Mouse (Mus musculus): ENCODE data around the gene Tshz2. TPM values are rescaled to one million over a fixed set of nuclear protein-coding genes. Genes with fewer than 3 reads are reported as not detected.
A peak's percentile ranks its signal among the peaks of the same experiment; 100 is the strongest.

The Tshz2 gene
- polyA plus RNA-seq, 1 experiment from 2014 or later: 36.3 TPM

GRCm38 (mm10) chr2:169859078-169859855 lies 226.5 kb downstream of the Tshz2 start:
- 48% methylated on average over 4 of the region's 4 CpGs for WGBS
- Histone ChIP-seq H3K4me1 (replicated peaks) (peaks cover 13% of the 10 kb centered on the region; the same call in 1 of the 2 replicates), H3K9ac (no peak overlapping the region), H3K27me3 (no peaks in the 10 kb centered on the region), H3K36me3 (no peaks in the 10 kb centered on the region), H3K9me3 (no peaks in the 10 kb centered on the region), H3K27ac (replicated peaks) (no peak overlapping the region), H3K4me3 (no peak overlapping the region), H3K4me2 (no peak overlapping the region)
- no peak for ATAC-seq (ENCODE audit: low FRiP score, low read depth)

GRCm38 (mm10) chr2:169860895-169861294 lies 228.1 kb downstream of the Tshz2 start:
- WGBS: 39% methylated on average over 5 of the region's 5 CpGs
- ATAC-seq (ENCODE audit: low FRiP score, low read depth): no peak
- Histone ChIP-seq H3K4me3 (no peak overlapping the region), H3K36me3 (no peaks in the 10 kb centered on the region), H3K9me3 (no peaks in the 10 kb centered on the region), H3K4me2 (no peak overlapping the region), H3K4me1 (replicated peaks) (peaks cover 13% of the 10 kb centered on the region; the same call in 1 of the 2 replicates), H3K9ac (no peak overlapping the region), H3K27me3 (no peaks in the 10 kb centered on the region), H3K27ac (replicated peaks) (no peak overlapping the region)

- Histone ChIP-seq H3K4me3 (no peak overlapping the region), H3K9ac (no peak overlapping the region), H3K4me1 (replicated peaks) (peaks cover 13% of the 10 kb centered on the region; the same call in 1 of the 2 replicates), H3K36me3 (no peaks in the 10 kb centered on the region), H3K9me3 (no peaks in the 10 kb centered on the region), H3K4me2 (no peak overlapping the region), H3K27me3 (no peaks in the 10 kb centered on the region), H3K27ac (replicated peaks) (no peak overlapping the region)
- ATAC-seq (ENCODE audit: low FRiP score, low read depth): no peak
- WGBS: 55% methylated on average over 6 of the region's 6 CpGs
Measured at GRCm38 (mm10) chr2:169862701-169863100, 229.9 kb downstream of the Tshz2 start.

- WGBS: 89% methylated on average over 7 of the region's 7 CpGs
Measured at GRCm38 (mm10) chr2:169869468-169869867, 236.7 kb downstream of the Tshz2 start.

GRCm38 (mm10) chr2:169870503-169870902 lies 237.7 kb downstream of the Tshz2 start:
- 29% methylated on average over 5 of the region's 5 CpGs for WGBS
- no peak overlapping the region for H3K4me3 ChIP-seq
- no peaks in the 10 kb centered on the region for H3K36me3 ChIP-seq
- no peak overlapping the region for H3K4me2 ChIP-seq
- ATAC-seq (ENCODE audit: low FRiP score, low read depth): no peak
- no peak overlapping the region for H3K27ac ChIP-seq (replicated peaks)
- no peaks in the 10 kb centered on the region for H3K9me3 ChIP-seq
- no peak overlapping the region for H3K9ac ChIP-seq
- peaks cover 16% of the 10 kb centered on the region for H3K4me1 ChIP-seq (replicated peaks)
- no peaks in the 10 kb centered on the region for H3K27me3 ChIP-seq

More at GRCm38 (mm10) chr2:169869468-169869867, 236.7 kb downstream of the Tshz2 start:
- Histone ChIP-seq H3K27me3 (no peaks in the 10 kb centered on the region), H3K36me3 (no peaks in the 10 kb centered on the region), H3K4me1 (replicated peaks) (peaks cover 14% of the 10 kb centered on the region), H3K4me3 (no peak overlapping the region), H3K27ac (replicated peaks) (no peak overlapping the region), H3K9ac (no peak overlapping the region), H3K4me2 (no peak overlapping the region), H3K9me3 (no peaks in the 10 kb centered on the region)
- ATAC-seq (ENCODE audit: low FRiP score, low read depth): no peak

GRCm38 (mm10) chr2:169871436-169872060 lies 238.7 kb downstream of the Tshz2 start:
- H3K27me3 ChIP-seq: no peaks in the 10 kb centered on the region

GRCm38 (mm10) chr2:169873442-169873841 lies 240.6 kb downstream of the Tshz2 start:
- no peak overlapping the region for H3K9ac ChIP-seq

More at GRCm38 (mm10) chr2:169871436-169872060, 238.7 kb downstream of the Tshz2 start:
- H3K36me3 ChIP-seq: no peaks in the 10 kb centered on the region
- no peak overlapping the region for H3K4me3 ChIP-seq
- no peak overlapping the region for H3K9ac ChIP-seq
- no peak overlapping the region for H3K27ac ChIP-seq (replicated peaks)
- no peak for ATAC-seq (ENCODE audit: low FRiP score, low read depth)
- 89% methylated on average over 8 of the region's 8 CpGs for WGBS
- no peak overlapping the region for H3K4me2 ChIP-seq
- peaks cover 16% of the 10 kb centered on the region for H3K4me1 ChIP-seq (replicated peaks)
- H3K9me3 ChIP-seq: no peaks in the 10 kb centered on the region

GRCm38 (mm10) chr2:169887921-169888320 lies 255.1 kb downstream of the Tshz2 start:
- H3K4me3 ChIP-seq: no peak overlapping the region
- H3K36me3 ChIP-seq: no peaks in the 10 kb centered on the region
- peaks cover 11% of the 10 kb centered on the region for H3K4me1 ChIP-seq (replicated peaks)
- no peak overlapping the region for H3K4me2 ChIP-seq
- no peak overlapping the region for H3K9ac ChIP-seq
- no peaks in the 10 kb centered on the region for H3K27me3 ChIP-seq
- H3K9me3 ChIP-seq: no peaks in the 10 kb centered on the region
- H3K27ac ChIP-seq (replicated peaks): no peak overlapping the region
- no peak for ATAC-seq (ENCODE audit: low FRiP score, low read depth)
- 72% methylated on average over 9 of the region's 9 CpGs for WGBS

More at GRCm38 (mm10) chr2:169873442-169873841, 240.6 kb downstream of the Tshz2 start:
- no peaks in the 10 kb centered on the region for H3K27me3 ChIP-seq
- H3K4me1 ChIP-seq (replicated peaks): peaks cover 16% of the 10 kb centered on the region
- H3K4me2 ChIP-seq: peak overlapping the region; percentile 20; the same call in 1 of the 2 replicates
- no peak for ATAC-seq (ENCODE audit: low FRiP score, low read depth)
- no peak overlapping the region for H3K27ac ChIP-seq (replicated peaks)
- no peaks in the 10 kb centered on the region for H3K36me3 ChIP-seq
- no peaks in the 10 kb centered on the region for H3K9me3 ChIP-seq
- no peak overlapping the region for H3K4me3 ChIP-seq
- 61% methylated on average over 16 of the region's 16 CpGs for WGBS

- peaks cover 11% of the 10 kb centered on the region for H3K4me1 ChIP-seq (replicated peaks)
- H3K4me2 ChIP-seq: peak overlapping the region; percentile 22
- no peaks in the 10 kb centered on the region for H3K9me3 ChIP-seq
- no peaks in the 10 kb centered on the region for H3K27me3 ChIP-seq
- whole genome bisulfite sequencing: 16% methylated on average over 14 of the region's 14 CpGs
- no peaks in the 10 kb centered on the region for H3K36me3 ChIP-seq
- H3K9ac ChIP-seq: no peak overlapping the region
- no peak for ATAC-seq (ENCODE audit: low FRiP score, low read depth)
- peak overlapping the region; percentile 70 for H3K27ac ChIP-seq (replicated peaks)
- H3K4me3 ChIP-seq: no peak overlapping the region
Measured at GRCm38 (mm10) chr2:169892441-169893038, 259.7 kb downstream of the Tshz2 start.

GRCm38 (mm10) chr2:169902896-169903295 lies 270.1 kb downstream of the Tshz2 start:
- 49% methylated on average over 7 of the region's 7 CpGs for WGBS
- H3K4me2 ChIP-seq: no peak overlapping the region
- H3K27ac ChIP-seq (replicated peaks): peak overlapping the region; percentile 21; the same call in 1 of the 2 replicates
- no peak overlapping the region for H3K4me3 ChIP-seq
- H3K27me3 ChIP-seq: no peaks in the 10 kb centered on the region
- H3K9ac ChIP-seq: no peak overlapping the region
- no peaks in the 10 kb centered on the region for H3K9me3 ChIP-seq
- no peaks in the 10 kb centered on the region for H3K36me3 ChIP-seq
- ATAC-seq (ENCODE audit: low FRiP score, low read depth): peak; percentile 63; the same call in 1 of the 2 replicates
- peaks cover 10% of the 10 kb centered on the region for H3K4me1 ChIP-seq (replicated peaks)

GRCm38 (mm10) chr2:169906396-169906795 lies 273.6 kb downstream of the Tshz2 start:
- 9% methylated on average over 9 of the region's 9 CpGs for WGBS
- ATAC-seq (ENCODE audit: low FRiP score, low read depth): no peak
- no peak overlapping the region for H3K4me3 ChIP-seq
- H3K27me3 ChIP-seq: no peaks in the 10 kb centered on the region
- H3K4me1 ChIP-seq (replicated peaks): peaks cover 10% of the 10 kb centered on the region
- no peaks in the 10 kb centered on the region for H3K36me3 ChIP-seq
- H3K27ac ChIP-seq (replicated peaks): no peak overlapping the region
- H3K9me3 ChIP-seq: no peaks in the 10 kb centered on the region
- no peak overlapping the region for H3K9ac ChIP-seq
- H3K4me2 ChIP-seq: no peak overlapping the region

GRCm38 (mm10) chr2:169907979-169908378 lies 275.2 kb downstream of the Tshz2 start:
- Histone ChIP-seq H3K36me3 (no peaks in the 10 kb centered on the region), H3K27me3 (no peaks in the 10 kb centered on the region), H3K4me2 (no peak overlapping the region), H3K27ac (replicated peaks) (no peak overlapping the region), H3K9me3 (no peaks in the 10 kb centered on the region), H3K9ac (no peak overlapping the region), H3K4me3 (no peak overlapping the region), H3K4me1 (replicated peaks) (peaks cover 3% of the 10 kb centered on the region)
- WGBS: 85% methylated on average over 7 of the region's 7 CpGs
- no peak for ATAC-seq (ENCODE audit: low FRiP score, low read depth)
